In the genomic region with DNA sequence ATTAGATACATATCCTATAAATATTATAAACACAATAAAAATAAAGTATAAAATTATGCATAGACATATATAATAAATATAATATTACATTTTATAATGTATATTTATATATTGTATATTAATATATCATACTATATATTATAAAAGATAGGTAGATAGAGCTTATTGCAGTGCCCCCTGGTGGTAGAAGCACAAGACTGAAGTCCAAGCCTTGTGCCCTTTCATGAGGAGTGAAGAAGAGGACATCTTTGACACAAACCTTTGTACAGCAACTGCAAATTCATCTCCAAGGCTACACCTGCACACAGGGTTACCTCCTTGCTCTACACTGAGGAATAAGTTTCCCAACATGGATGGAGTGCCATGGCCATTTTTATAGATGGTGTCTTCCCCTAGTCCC, we compare ENCODE assay signal across 8 mouse cellular contexts. TPM values are rescaled to one million over a fixed set of nuclear protein-coding genes. Genes with fewer than 3 reads are reported as not detected.
DNase-seq lines count a peak whose midpoint lies in the region; ATAC-seq and TF ChIP-seq lines count a peak whose summit lies in the region.

No protein-coding gene starts in this region.

- no peaks in the 10 kb centered on the region for H3K27me3 ChIP-seq in heart, embryonic 12.5 days (replicated peaks)
- no peaks in the 10 kb centered on the region for H3K27me3 ChIP-seq in cerebellum, adult 2 months (ENCODE audit: control insufficient read depth, insufficient read depth, low read length)

- no peak overlapping the region for H3K9ac ChIP-seq in heart, embryonic 12.5 days

- no peaks in the 10 kb centered on the region for H3K36me3 ChIP-seq in heart, embryonic 12.5 days

- no peak overlapping the region for H3K4me3 ChIP-seq in heart, embryonic 12.5 days
- H3K4me3 ChIP-seq in cerebellum, adult 2 months (replicated peaks; ENCODE audit: insufficient read depth, low read depth, low read length): no peak overlapping the region

- no peaks in the 10 kb centered on the region for H3K9me3 ChIP-seq in heart, embryonic 12.5 days (replicated peaks)

- DNase-seq in heart, adult 8-10 months (ENCODE audit: low spot score): peak; percentile 57
- peak; percentile 53 for DNase-seq in urinary bladder, postnatal 14 days (ENCODE audit: low spot score)
- DNase-seq in urinary bladder, postnatal 10 days (ENCODE audit: low spot score): no peak
- peak; percentile 43 to 47 for DNase-seq in cerebellum, adult 2 months

- ATAC-seq in heart, embryonic 12.5 days (ENCODE audit: insufficient number of reproducible peaks, low FRiP score): no peak
- ATAC-seq in hematopoietic stem cell, adult 5-6 weeks (replicated peaks in 1 of 2; ENCODE audit: insufficient read depth in 1 of 2, low FRiP score in 2 of 2, low TSS enrichment in 1 of 2, low read depth in 1 of 2, poor library complexity in 2 of 2, severe bottlenecking in 2 of 2): peak; percentile 37 to 39; a peak in 1 of 4 replicates
- peak; percentile 69; the same call in 1 of the 2 replicates for ATAC-seq in megakaryocyte progenitor cell, adult 5-6 weeks (replicated peaks; ENCODE audit: poor library complexity)
- no peak; the same call in 1 of the 2 replicates for ATAC-seq in granulocyte monocyte progenitor cell, adult 5-6 weeks (replicated peaks; ENCODE audit: poor library complexity, severe bottlenecking)

- no peak overlapping the region for H3K27ac ChIP-seq in heart, embryonic 12.5 days (ENCODE audit: poor library complexity, severe bottlenecking)
- H3K27ac ChIP-seq in cerebellum, adult 2 months (ENCODE audit: insufficient read depth, low read length): no peak overlapping the region

- TF ChIP-seq POLR2A in cerebellum, adult 2 months (IDR thresholded peaks at IDR 0.05; ENCODE audit: borderline replicate concordance, insufficient read depth, low read length): no peak

- H3K4me1 ChIP-seq in heart, embryonic 12.5 days (replicated peaks): no peaks in the 10 kb centered on the region
- H3K4me1 ChIP-seq in cerebellum, adult 2 months (ENCODE audit: control insufficient read depth, insufficient read depth, low read length): no peaks in the 10 kb centered on the region

- TF ChIP-seq CTCF in cerebellum, adult 2 months (IDR thresholded peaks at IDR 0.05; ENCODE audit: borderline replicate concordance, insufficient read depth, low read depth, low read length): peak; percentile 51

- no peak overlapping the region for H3K4me2 ChIP-seq in heart, embryonic 12.5 days

RNA-seq across cellular contexts. Expression of gene Cfap97d2, which starts 20.0 kb away (rescaled TPM):
- not detected for total RNA-seq in heart, adult 8-10 months (2022)
- polyA plus RNA-seq in heart, embryonic 12.5 days (2016; fragmentation: Nextera tagmentation; extraction: Ambion mirVana): 0.26 TPM in 1 of 2 replicates, not detected in the other
- polyA plus RNA-seq in cerebellum, adult 2 months (2012; rRNA removed): 1.7 and 3.0 TPM in 2 replicates
- not detected in 2 replicates for total RNA-seq in hematopoietic stem cell, adult 5-6 weeks (2017)
- not detected in 2 replicates for total RNA-seq in megakaryocyte progenitor cell, adult 5-6 weeks (2015)
- not detected in 2 replicates for total RNA-seq in megakaryocyte progenitor cell, adult 5-6 weeks (2017)
- not detected in 2 replicates for total RNA-seq in granulocyte monocyte progenitor cell, adult 5-6 weeks (2014; fragmentation: Nextera tagmentation)
- not detected in 2 replicates for total RNA-seq in granulocyte monocyte progenitor cell, adult 5-6 weeks (2017)

RNA-seq across cellular contexts. Expression of gene Cdc16, which starts 31.8 kb away (rescaled TPM):
- 10 to 100 TPM; 29.5 to 31.1 (median 29.9) TPM for total RNA-seq in heart, adult 8-10 months (2022)
- 131 and 140 TPM in 2 replicates for polyA plus RNA-seq in heart, embryonic 12.5 days (2016; fragmentation: Nextera tagmentation; extraction: Ambion mirVana)
- 61.9 and 64.4 TPM in 2 replicates for polyA plus RNA-seq in cerebellum, adult 2 months (2012; rRNA removed)
- total RNA-seq in hematopoietic stem cell, adult 5-6 weeks (2017): 52.3 and 64.4 TPM in 2 replicates
- total RNA-seq in megakaryocyte progenitor cell, adult 5-6 weeks (2015): 105 and 118 TPM in 2 replicates
- total RNA-seq in megakaryocyte progenitor cell, adult 5-6 weeks (2017): 62.4 and 66.8 TPM in 2 replicates
- 69.7 and 83.2 TPM in 2 replicates for total RNA-seq in granulocyte monocyte progenitor cell, adult 5-6 weeks (2014; fragmentation: Nextera tagmentation)
- total RNA-seq in granulocyte monocyte progenitor cell, adult 5-6 weeks (2017): 68.6 and 79.2 TPM in 2 replicates

RNA-seq across cellular contexts. Expression of gene Rasa3, which starts 48.3 kb away (rescaled TPM):
- 10 to 100 TPM; 13.2 to 16.2 (median 13.9) TPM for total RNA-seq in heart, adult 8-10 months (2022)
- polyA plus RNA-seq in heart, embryonic 12.5 days (2016; fragmentation: Nextera tagmentation; extraction: Ambion mirVana): 35.1 and 41.5 TPM in 2 replicates
- 94.9 and 107 TPM in 2 replicates for polyA plus RNA-seq in cerebellum, adult 2 months (2012; rRNA removed)
- 104 and 131 TPM in 2 replicates for total RNA-seq in hematopoietic stem cell, adult 5-6 weeks (2017)
- total RNA-seq in megakaryocyte progenitor cell, adult 5-6 weeks (2015): 24.1 and 36.8 TPM in 2 replicates
- total RNA-seq in megakaryocyte progenitor cell, adult 5-6 weeks (2017): 49.3 and 51.3 TPM in 2 replicates
- 52.5 and 55.5 TPM in 2 replicates for total RNA-seq in granulocyte monocyte progenitor cell, adult 5-6 weeks (2014; fragmentation: Nextera tagmentation)
- total RNA-seq in granulocyte monocyte progenitor cell, adult 5-6 weeks (2017): 53.3 and 54.4 TPM in 2 replicates

RNA-seq across cellular contexts. Expression of gene Upf3a, which starts 59.7 kb away (rescaled TPM):
- 1 to 10 TPM; 7.3 to 8.8 (median 8.0) TPM for total RNA-seq in heart, adult 8-10 months (2022)
- 27.9 and 28.7 TPM in 2 replicates for polyA plus RNA-seq in heart, embryonic 12.5 days (2016; fragmentation: Nextera tagmentation; extraction: Ambion mirVana)
- polyA plus RNA-seq in cerebellum, adult 2 months (2012; rRNA removed): 27.9 and 30.5 TPM in 2 replicates
- total RNA-seq in hematopoietic stem cell, adult 5-6 weeks (2017): 26.6 and 40.5 TPM in 2 replicates
- total RNA-seq in megakaryocyte progenitor cell, adult 5-6 weeks (2015): 17.4 and 24.1 TPM in 2 replicates
- 26.0 and 26.6 TPM in 2 replicates for total RNA-seq in megakaryocyte progenitor cell, adult 5-6 weeks (2017)
- total RNA-seq in granulocyte monocyte progenitor cell, adult 5-6 weeks (2014; fragmentation: Nextera tagmentation): 16.3 and 23.5 TPM in 2 replicates
- total RNA-seq in granulocyte monocyte progenitor cell, adult 5-6 weeks (2017): 24.0 and 24.7 TPM in 2 replicates

Comparison
In these comparisons a context has a peak if more than half of its experiments do, and no peak if none do; other contexts are left out.
1. ATAC-seq: peak in hematopoietic stem cell, adult 5-6 weeks (2 of 2) and megakaryocyte progenitor cell, adult 5-6 weeks (single experiment); none in heart, embryonic 12.5 days (single experiment) and granulocyte monocyte progenitor cell, adult 5-6 weeks (single experiment).